Mouse (Mus musculus): ENCODE measurements around the gene Zbtb24. TPM values are rescaled to one million over a fixed set of nuclear protein-coding genes. Genes with fewer than 3 reads are reported as not detected.
"Not testable (repeated sequence)": the region's sequence is repeated elsewhere in the genome, so short reads cannot be mapped to it uniquely, and the experiment has no call there.

The Zbtb24 gene
- 10 to 100 TPM; 17.3 to 32.5 (median 26.0) TPM for total RNA-seq (2022)

DNA sequence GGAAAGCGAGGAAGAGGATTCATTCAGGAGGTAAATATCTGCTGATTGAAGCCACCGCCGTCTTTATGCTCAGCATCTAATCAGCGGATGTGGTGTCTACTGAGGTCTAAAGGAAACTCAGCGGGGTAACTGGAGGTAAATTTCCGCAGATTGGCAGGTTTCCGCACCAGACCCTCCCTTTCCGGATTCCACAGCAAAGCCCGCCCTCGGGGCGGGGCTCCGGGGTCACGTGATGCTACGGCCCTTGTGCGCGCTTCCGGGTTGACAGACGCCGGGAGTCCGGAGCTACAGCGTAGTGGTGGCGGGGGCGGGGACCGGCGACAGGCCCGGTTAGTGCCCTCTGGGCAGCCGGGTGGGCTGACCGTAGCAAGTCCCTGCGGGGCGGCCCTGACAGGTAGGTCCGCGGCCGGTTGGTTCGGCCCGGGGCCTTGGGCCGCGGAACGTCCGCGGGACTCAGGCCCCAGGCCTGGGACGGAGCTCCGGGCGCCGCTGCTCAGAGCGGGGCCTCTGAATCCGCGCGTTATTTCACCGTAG is at the start of gene Zbtb24:
TSS of gene Zbtb24 (plus strand) at position 247 of the 534 bp plus-strand sequence.
- DNase-seq = peak; percentile 92

DNA sequence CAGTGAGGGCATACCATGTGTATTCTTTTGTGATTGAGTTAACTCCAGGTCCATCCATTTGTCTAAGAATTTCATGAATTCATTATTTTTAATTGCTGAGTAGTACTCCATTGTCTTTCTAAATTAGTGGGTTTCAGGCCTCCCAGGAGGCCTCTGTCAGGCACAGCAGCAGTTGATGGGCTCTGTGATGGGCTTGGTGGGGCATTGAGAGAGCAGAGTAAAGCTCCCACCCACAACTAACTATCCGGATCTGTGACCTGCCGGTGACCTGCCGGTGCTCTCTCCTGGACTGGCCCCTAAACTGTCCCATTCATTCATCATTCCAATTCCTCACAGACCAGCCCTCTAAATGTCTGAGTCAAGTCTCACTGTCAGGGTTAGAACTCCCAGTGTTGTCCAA is 49.1 kb upstream of the Zbtb24 start:
- DNase-seq = no peak

DNA sequence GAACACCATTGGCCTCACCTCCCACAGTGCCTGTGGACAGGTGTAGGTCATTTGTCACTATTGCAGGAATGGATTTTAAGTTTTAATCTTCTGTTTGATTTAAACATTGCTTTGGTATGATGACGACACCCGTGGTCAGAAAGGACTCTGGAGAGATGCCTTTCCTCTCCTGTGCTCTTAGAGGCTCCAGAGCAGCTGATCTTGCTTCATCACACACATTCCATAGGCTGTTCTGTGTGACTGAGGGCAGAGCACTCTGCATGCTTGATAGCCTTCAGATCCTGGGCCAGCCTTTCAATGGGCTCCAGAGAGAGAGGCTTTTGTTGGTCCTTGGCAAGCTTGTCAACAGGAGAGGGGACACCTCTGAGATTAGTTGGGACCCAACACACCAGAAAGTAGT is 46.8 kb upstream of the Zbtb24 start:
- DNase-seq = no peak

DNA sequence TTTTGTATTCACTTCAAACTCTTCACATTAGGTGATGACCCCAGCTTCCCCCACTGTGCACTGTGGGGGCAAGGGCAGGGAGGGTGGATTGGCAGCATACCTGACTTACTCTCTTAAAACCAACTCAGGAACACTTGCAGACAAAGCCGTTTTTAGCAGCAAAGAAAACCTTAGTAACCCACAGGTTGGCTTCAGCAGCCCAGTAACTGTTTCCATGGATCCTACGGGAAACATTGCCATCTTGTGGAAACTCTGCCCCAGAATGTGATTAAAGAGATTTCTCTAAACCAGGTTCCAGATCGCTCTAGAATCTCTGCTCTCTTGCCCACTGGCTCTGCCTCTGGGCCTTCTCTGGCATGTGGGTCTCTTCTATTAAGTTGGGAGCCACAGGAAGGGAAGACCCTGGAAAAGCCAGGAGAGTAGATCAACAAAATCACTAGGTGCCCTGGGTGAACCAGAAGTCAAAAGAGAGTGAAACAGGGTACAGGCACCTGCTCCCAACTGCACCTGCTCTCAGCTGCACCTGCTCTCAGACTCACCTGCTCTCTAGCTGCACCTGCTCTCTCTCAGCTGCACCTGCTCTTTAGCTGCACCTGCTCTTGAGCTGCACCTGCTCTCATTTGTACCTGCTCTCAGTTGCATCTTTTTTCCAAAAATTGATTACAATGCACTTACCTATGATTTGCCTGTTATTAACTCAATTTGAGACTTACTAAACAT is 46.1 kb upstream of the Zbtb24 start:
- no peak for DNase-seq

DNA sequence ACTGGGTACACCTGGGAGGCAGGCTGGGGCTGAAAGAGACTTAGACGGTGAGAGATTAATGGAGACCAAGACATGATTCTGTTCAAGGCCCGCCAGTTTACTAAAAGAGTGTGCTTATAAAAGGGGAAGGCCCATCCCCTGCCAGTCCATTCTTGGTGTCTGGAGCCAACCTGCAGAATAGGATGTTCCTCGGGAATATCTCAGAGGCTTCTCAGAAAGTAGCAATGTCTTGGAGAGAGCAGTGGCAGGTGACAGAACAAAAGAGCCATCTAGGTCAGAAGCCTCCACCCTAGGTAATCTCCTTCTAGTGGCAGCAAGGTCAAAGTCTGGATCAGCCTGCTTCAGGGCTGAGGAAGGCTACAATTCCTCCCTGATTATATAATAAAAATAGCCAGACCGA is 40.0 kb upstream of the Zbtb24 start:
- not testable (repeated sequence) for DNase-seq

DNA sequence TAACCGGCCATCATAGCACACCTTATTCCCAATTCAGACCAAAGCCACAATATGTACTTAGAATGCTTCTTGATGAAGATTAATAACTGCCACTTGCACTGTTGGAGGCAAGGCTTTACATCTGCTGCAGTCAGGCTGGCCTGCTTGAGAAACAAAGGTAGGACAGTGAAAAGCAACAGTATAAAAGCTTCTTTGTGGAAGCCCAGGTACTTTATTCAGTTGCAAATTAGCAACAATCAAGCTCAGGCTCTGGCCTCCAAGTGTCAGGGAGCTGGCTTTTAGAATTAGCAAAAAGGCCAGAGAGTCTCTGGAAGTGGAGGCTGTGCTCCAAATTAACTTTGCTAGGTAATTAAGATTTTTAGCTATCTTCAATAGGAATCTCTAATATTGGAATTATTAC is 39.4 kb upstream of the Zbtb24 start:
- not testable (repeated sequence) for DNase-seq

DNA sequence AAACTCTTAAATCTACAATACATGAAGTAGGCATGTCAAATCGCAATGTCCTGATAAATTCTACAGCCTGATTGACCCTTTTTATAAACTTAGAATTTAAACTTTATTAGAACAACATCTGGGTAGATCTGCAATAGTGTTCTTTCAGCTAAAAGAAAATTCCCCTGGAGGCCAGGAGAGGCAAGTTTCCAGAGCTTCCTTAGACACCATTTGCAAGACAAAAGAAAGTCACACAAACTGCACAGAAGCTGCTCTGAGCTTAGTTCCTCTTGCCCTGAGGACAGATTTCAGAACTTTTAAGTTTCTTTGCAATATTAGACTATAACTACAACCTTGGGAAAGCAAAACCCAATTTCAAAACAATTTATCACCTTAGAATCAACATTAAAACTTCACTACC is 36.7 kb upstream of the Zbtb24 start:
- DNase-seq = not testable (repeated sequence)

DNA sequence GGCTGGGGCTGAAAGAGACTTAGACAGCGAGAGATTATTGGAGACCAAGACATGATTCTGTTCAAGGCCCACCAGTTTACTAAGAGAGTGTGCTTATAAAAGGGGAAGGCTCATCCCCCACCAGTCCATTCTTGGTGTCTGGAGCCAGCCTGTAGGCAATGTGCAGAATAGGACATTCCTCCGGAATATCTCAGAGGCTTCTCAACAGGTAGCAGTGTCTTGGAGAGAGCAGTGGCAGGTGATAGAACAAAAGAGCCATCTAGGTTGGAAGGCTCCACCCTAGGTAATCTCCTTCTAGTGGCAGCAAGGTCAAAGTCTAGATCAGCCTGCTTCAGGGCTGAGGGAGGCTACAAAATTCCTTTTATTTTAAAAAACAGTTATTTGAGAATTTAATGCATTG is 34.8 kb upstream of the Zbtb24 start:
- DNase-seq = not testable (repeated sequence)

DNA sequence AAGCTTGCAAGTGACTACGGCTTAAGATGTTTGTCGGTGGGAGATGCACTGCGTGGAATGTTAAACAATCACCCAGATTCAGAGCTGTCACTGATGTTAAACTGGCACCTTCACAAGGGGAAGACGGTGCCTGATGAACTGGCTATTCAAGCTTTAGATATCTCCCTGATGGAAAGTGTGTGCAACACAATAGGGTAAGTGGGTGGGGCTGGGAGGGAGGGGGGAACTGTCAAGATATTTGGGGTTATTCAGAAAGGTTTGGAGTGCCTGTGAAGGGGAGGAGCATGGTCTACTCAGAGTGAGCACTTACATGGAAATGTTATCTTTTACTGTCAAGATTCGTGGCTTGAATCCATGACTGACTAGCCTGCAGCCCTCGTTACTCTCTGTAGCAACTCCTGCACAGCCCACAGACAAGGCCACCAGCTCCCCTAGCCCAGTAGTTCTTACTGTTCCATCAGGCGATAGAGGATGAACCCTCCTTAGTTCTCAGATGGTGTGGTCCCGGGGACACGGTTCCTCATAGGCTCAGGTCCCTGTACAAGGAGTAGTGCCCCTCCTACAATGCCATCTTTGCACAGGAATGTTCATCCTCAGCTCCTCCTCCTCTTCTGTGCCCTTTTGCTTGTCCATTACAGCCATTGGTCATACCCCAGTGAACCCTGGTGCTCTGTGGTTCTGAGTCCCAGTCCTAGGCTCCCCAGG is 29.5 kb upstream of the Zbtb24 start:
- DNase-seq = no peak

DNA sequence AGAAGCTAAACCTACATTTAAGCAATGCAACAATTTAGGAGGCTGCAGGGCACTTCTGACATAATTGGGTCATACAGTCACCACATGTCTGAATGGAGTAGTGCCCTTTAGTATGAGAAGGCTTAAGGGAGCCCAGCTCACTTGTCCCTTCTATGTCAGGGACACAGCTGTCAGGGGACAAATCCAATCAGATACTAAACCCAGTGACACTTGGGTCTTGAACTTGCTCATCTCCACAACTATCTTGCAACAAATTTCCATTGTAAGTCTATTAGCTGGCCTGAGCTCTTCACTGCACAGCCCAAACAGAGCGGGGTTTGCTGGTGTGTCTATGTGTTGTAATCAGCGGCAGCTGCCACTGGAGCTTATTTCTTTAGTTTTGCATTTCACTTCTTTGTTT is 26.5 kb upstream of the Zbtb24 start:
- DNase-seq = no peak

DNA sequence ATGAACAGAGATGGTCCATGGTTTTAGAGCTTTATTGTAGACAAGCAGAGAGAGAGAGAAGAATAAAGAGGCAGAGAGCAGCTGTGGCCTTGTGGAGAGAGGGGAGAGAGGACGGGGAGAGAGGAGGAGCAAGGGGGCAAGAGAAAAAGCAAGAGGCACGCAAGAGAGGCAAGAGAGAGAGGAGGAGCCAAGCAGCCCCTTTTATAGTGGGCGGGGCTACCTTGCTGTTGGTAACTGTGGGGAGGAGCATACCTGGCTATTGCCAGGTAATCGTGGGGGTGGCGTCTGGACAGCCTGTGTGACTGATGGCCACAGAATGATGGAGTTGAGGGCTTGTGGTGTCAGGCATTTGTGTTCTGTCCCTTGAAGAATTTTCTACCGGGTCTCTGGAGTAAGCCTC is 23.8 kb upstream of the Zbtb24 start:
- no peak for DNase-seq

DNA sequence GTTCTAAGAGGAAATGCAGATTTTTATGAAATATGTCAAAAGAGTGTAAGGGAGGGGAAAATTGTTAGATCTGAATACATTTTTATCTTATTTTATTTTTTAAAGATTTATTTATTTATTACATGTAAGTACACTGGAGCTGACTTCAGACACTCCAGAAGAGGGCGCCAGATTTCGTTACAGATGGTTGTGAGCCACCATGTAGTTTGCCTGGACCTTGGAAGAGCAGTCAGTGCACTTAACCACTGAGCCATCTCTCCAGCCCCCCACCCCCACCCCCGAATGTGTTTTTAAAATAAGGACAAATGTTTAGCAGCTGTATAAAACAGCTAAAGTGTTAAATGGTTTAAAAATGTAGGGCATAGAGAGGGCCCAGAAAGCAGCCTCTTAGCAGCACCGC is 15.6 kb upstream of the Zbtb24 start:
- DNase-seq = peak; percentile 42

DNA sequence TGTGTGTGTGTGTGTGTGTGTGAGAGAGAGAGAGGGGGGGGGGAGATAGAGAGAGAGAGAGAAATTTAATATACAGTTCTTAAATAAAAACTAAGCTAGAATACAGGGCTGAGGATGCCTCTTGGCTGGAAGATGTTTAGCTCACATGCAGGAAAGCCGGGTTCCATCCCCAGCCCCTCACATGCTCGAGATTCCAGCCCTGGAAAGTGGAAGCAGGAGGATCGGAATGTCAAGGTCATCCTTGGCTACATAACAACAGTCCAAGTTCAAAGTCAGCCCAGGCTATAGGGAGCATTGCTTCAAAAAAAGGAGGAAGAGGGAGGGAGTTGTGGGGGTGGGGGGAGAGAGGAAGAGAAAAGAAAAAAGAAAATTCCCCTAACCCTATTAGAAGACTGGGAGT is 15.0 kb upstream of the Zbtb24 start:
- no peak for DNase-seq

DNA sequence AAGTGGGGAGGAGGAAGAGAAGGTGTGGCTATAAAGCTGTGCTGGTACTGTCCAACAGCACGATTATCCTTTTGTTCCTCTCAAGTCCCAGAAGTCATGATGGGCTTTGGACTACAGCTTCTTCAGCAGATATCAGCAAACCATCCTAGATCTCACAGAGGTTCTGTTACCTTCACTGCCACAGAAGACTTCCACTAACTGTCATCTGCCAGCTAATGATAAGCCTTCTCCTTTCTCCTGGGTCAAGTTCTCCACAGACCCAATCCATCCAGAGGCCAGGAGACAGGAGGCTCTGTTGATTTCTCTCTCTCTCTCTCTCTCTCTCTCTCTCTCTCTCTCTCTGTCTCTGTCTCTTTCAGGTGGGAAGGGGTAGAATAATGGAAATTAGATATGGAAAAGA is 2.0 kb upstream of the Zbtb24 start:
- no peak for DNase-seq

DNA sequence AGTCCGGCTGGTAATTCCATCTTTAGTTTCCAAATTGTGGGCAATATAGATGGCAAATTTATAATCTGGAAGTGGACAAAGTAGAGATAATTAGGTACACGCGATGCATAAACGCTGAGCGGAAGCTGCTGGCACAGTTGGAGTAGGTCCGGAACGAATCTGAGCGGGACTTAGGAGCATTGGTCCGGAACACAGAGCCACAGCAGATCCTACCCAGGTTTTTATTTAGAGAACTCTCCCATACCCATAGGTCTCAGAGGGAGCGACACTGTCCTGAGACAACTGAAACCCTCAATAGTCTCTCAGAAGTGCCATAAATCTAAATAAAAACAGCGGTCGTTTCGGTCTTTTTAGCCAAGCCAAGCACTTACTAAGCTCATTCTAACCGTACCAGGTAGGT is 499 bp upstream of the Zbtb24 start:
- DNase-seq = no peak

DNA sequence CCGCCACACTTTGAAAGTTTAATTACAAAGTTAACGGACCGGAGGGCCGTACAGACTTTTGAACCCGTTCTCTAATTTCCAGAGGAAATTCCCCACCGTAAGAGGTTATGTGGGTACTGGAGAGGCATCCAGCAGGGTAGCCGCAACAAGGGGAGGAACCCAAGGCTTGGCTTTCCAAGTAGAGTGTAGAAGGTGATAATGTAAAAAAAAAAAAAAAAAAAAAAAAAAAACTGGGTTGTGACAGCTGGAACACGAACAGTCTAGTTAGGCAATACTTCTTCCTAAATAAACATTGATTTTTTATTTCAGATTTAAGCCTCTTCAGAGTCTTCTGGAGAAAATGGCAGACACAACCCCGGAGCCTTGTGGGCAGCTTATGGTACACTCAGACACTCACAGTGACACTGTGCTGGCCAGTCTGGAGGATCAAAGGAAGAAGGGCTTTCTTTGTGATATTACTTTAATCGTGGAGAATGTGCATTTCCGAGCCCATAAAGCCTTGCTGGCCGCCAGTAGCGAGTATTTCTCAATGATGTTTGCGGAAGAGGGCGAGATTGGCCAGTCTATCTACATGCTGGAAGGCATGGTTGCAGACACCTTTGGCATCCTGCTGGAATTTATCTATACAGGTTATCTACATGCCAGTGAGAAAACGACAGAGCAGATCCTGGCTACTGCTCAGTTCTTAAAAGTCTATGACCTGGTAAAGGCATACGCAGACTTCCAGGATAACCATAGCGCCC is 768 bp downstream of the Zbtb24 start:
- no peak for DNase-seq

DNA sequence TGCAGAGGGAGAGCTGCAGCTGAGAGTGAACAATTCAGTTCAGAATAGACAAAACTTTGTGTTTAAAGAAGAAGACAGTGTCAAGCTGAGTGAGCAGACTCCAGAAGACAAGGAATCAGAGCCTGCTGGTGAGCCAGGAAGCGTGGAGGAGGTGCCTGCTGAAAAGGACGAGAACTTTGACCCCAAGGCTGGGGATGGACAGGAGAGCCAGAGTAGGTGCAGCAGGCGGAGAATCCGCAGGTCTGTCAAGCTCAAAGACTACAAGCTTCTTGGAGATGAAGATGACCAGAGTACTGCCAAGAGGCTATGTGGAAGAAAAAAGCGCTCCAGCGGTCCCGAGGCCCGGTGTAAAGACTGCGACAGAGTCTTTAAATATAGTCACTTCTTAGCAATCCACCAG is 1.5 kb downstream of the Zbtb24 start:
- DNase-seq = no peak

DNA sequence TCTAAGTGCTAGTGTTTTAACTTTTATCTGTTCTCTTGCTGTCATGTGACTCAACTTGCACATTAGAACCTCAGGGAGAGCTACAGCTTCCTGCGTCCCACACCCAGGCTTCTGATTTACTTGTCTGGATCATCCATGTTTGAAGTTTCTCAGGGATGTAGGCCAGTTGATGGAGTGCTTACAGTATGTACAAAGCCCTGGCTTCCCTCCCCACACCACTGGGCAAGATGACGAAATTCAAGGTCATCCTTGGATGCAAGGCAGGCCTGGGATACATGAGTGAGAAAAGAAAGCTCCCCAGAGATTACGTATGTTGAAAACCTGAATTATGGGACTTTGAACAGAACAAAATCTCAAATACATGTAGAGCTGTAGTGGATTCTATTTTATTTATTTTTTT is 2.6 kb downstream of the Zbtb24 start:
- DNase-seq = no peak

DNA sequence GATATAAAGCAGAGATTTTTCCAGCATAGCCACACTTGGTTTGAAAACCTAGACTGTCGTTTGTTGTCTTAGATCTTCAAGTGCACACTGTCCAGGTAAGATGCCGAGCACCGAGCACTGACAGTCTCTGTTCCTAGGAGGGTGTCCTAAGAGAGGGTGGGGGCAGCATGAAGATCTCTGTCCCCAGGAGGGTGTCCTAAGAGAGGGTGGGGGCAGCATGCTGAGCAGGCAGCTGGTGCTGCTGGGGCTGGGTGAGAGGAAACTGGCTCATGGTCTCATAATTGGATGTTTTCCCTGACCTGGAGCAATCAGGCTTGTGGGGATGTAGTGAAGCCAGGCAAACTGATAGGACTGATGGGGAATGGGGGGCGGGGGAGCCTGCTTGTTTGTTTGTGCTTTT is 9.8 kb downstream of the Zbtb24 start:
- DNase-seq = no peak

DNA sequence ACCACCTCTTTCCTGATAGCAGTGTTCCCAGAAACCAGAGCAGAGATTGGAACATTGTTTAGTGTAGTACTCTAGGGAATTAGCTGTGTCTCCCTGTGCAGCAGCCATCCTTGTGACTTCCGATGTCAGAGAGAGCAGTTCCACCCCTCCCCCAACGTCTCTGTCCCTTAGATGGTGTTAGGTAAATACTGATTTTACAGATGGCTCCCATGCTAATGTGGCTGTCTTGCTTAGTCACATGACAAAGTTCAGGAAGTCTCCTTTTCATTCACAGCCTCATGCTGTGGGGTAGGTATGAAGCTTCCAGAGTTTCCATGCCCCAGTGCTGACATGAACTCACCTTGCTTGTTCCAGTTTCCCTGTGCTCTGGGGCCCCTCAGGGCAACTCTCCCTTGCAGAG is 10.3 kb downstream of the Zbtb24 start:
- DNase-seq = no peak

DNA sequence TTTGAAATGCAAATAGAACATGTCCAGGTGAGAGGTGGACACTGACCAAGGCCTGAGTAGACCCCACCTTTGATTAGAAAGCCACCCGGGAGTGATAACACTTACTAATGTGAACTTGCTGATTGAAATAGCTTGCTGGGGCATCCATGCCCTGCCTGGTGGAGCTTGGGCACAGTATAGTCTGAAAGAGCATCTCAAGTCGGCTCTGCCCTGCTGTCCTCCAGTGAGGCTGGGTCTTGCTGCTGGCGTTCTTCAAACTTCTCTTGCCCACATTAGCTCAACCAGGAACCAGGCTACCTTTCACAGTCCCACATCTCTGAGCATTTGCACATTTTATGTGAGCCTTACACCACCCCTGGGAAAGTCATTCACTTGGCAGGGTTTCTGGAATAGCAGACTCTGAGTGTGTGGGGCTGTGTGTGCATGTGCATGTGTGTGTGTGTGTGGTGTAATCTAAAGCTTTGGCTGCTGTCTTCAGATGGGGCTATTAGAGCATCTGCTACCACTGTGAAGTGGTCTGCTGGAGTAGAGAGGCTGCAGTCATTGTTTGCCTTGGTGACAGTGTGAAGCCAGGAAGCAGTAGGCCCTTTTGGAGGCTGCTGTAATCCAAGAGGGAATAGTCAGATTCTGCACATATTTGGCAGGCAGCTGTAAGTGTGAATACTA is 11.0 kb downstream of the Zbtb24 start:
- no peak for DNase-seq

DNA sequence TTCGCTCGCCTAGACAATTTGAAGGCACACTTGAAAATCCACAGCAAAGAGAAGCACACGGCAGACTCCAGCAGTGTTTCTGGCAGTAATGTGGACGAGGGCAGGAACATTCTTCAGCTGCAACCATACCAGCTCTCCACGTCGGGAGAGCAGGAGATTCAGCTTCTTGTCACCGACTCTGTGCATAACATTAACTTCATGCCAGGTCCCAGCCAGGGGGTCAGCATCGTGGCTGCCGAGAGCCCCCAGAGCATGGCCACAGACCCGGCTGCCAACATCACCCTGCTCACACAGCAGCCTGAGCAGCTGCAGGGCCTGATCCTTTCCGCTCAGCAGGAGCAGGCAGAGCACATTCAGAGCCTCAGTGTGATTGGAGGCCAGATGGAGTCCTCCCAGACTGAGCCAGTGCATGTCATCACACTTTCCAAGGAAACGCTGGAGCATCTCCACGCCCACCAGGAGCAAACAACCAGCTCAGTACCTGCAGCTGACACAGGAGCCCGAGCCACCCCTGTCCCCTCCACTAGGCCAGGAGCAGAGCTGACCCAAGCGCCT is 14.3 kb downstream of the Zbtb24 start:
- DNase-seq = no peak

DNA sequence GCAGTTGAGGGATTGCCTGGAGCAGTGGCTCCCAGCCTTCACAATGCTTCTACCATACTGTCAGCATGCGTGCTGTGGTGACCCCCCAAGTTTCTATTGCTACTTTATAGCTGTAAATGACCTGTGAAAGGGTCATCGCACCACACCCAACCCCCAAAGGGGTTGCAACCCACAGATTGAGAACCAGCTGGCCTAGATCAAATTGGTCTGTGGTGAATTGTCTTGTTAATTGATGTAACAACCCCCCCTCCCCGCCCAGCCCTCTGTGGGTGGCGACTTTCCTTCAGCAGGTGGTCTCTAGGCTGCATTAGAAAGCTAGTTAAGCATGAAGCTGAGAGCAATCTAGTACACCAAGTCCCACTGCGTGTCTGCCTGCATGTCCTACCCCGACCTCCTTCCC is 17.1 kb downstream of the Zbtb24 start:
- no peak for DNase-seq
